Comparison of ENCODE assay signal across 9 mouse cellular contexts in the genomic region with DNA sequence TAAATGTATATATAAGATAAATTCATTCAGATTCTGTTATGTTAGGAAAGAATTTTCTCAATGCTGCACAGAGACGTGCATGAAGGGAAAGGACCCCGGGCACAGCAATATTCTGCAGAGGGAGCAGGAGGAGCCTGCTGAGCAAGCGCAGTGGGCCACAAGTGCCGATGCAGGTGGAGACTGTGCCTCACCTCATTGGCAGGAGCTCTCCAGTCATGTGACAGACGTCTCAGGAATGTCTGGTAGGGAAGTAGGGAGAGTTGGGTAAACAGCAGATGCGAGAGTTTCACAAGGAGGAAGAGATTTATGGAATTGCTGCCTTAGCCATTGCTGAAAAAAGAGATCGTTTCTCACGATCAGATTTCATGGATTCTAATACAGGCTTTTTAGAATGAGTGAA.
DNase-seq lines count a peak whose midpoint lies in the region; ATAC-seq lines count a peak whose summit lies in the region.
"Had no signal": no experiment of that assay in that cellular context is flagged by ENCODE, and none has a peak within 500 bp of the region (broad histone marks: within the 10 kb centered on the region; RNA-seq: fewer than 3 reads in every experiment).

No protein-coding gene starts in this region.

- WGBS in forebrain, embryonic 16.5 days, result 67% methylated on average over 8 of the region's 8 CpGs
- WGBS in forebrain, embryonic 11.5 days, result 77% methylated on average over 8 of the region's 8 CpGs
- 45% methylated on average over 8 of the region's 8 CpGs for WGBS in lung, embryonic 15.5 days

- DNase-seq in forebrain, embryonic 11.5 days (ENCODE audit: low spot score), result no peak
- peak; percentile 9 for DNase-seq in 3T3-L1 (ENCODE audit: low read depth, low spot score)
- peak; percentile 21 to 22 for DNase-seq in kidney, adult 8-10 months
- no peak for DNase-seq in cerebellum, adult 9-11 months
- DNase-seq in T-cell, adult 2 months (ENCODE audit: low spot score), result no peak
- no peak for DNase-seq in adrenal gland, adult 18-20 months (ENCODE audit: low spot score in 2 of 2)
- DNase-seq: midbrain, embryonic 14.5 days had no signal

- no peak overlapping the region for H3K27ac ChIP-seq in forebrain, embryonic 16.5 days (ENCODE audit: low read length)
- no peak overlapping the region for H3K27ac ChIP-seq in forebrain, embryonic 11.5 days (ENCODE audit: low read depth, low read length)
- H3K27ac ChIP-seq in lung, embryonic 15.5 days, result no peak overlapping the region

- no peak overlapping the region for H3K9ac ChIP-seq in forebrain, embryonic 16.5 days (replicated peaks; ENCODE audit: low read depth, low read length)
- H3K9ac ChIP-seq in forebrain, embryonic 11.5 days (ENCODE audit: low read length), result no peak overlapping the region
- H3K9ac ChIP-seq in lung, embryonic 15.5 days, result no peak overlapping the region

- peak; percentile 45 for ATAC-seq in forebrain, embryonic 16.5 days
- no peak for ATAC-seq in forebrain, embryonic 11.5 days (replicated peaks; ENCODE audit: low FRiP score)
- ATAC-seq in lung, embryonic 15.5 days (ENCODE audit: borderline replicate concordance, extremely low read depth, low FRiP score, low TSS enrichment), result peak; percentile 57; the same call in 1 of the 2 replicates

- no peaks in the 10 kb centered on the region for H3K27me3 ChIP-seq in forebrain, embryonic 16.5 days (replicated peaks; ENCODE audit: control insufficient read depth, insufficient read depth, low read length)
- no peaks in the 10 kb centered on the region for H3K27me3 ChIP-seq in forebrain, embryonic 11.5 days (ENCODE audit: control insufficient read depth, insufficient read depth, low read length)
- H3K27me3 ChIP-seq in lung, embryonic 15.5 days, result no peaks in the 10 kb centered on the region

- peaks cover 39% of the 10 kb centered on the region for H3K4me1 ChIP-seq in forebrain, embryonic 16.5 days (replicated peaks; ENCODE audit: control insufficient read depth, insufficient read depth, low read length)
- no peaks in the 10 kb centered on the region; the same call in 1 of the 2 replicates for H3K4me1 ChIP-seq in forebrain, embryonic 11.5 days (replicated peaks; ENCODE audit: control insufficient read depth, insufficient read depth, low read length)
- peaks cover 11% of the 10 kb centered on the region; the same call in 1 of the 2 replicates for H3K4me1 ChIP-seq in lung, embryonic 15.5 days

- no peak overlapping the region for H3K4me3 ChIP-seq in forebrain, embryonic 16.5 days (replicated peaks; ENCODE audit: low read length)
- H3K4me3 ChIP-seq in forebrain, embryonic 11.5 days (ENCODE audit: low read depth, low read length), result no peak overlapping the region
- no peak overlapping the region for H3K4me3 ChIP-seq in lung, embryonic 15.5 days

- H3K9me3 ChIP-seq in forebrain, embryonic 16.5 days (ENCODE audit: control insufficient read depth, low read length), result no peaks in the 10 kb centered on the region
- no peaks in the 10 kb centered on the region for H3K9me3 ChIP-seq in forebrain, embryonic 11.5 days (ENCODE audit: control insufficient read depth, low read length)
- H3K9me3 ChIP-seq in lung, embryonic 15.5 days, result no peaks in the 10 kb centered on the region

- H3K4me2 ChIP-seq in forebrain, embryonic 16.5 days (ENCODE audit: low read length), result no peak overlapping the region
- no peak overlapping the region for H3K4me2 ChIP-seq in forebrain, embryonic 11.5 days (ENCODE audit: low read depth, low read length, severe bottlenecking)
- 0 out of 2 replicates have a peak overlapping the region, but pooled peaks have one; percentile 7 for H3K4me2 ChIP-seq in lung, embryonic 15.5 days

- H3K36me3 ChIP-seq in forebrain, embryonic 16.5 days (ENCODE audit: control insufficient read depth, insufficient read depth), result no peaks in the 10 kb centered on the region
- no peaks in the 10 kb centered on the region for H3K36me3 ChIP-seq in forebrain, embryonic 11.5 days (ENCODE audit: control insufficient read depth, insufficient read depth, low read length)
- H3K36me3 ChIP-seq in lung, embryonic 15.5 days, result no peaks in the 10 kb centered on the region

Comparison
In these comparisons a context has a peak if more than half of its experiments do, and no peak if none do; other contexts are left out.
1. DNase-seq: peak in 3T3-L1 (single experiment) and kidney, adult 8-10 months (2 of 2); none in forebrain, embryonic 11.5 days (single experiment), cerebellum, adult 9-11 months (single experiment), T-cell, adult 2 months (single experiment) and adrenal gland, adult 18-20 months (0 of 2).